Mouse (Mus musculus): ENCODE measurements around the gene Dgcr2. TPM values are rescaled to one million over a fixed set of nuclear protein-coding genes. Genes with fewer than 3 reads are reported as not detected.

Dgcr2 gene
- polyA plus RNA-seq (2016; fragmentation: Nextera tagmentation; extraction: Ambion mirVana): 105 and 108 TPM in 2 replicates

GRCm38 (mm10) chr16:17898462-17898861 is at the start of gene Dgcr2, which contains the start of gene Tssk2:
Gene Dgcr2 (minus strand): TSS chr16:17898562.
Gene Tssk2 (plus strand): TSS chr16:17898637.
- Histone ChIP-seq H3K4me1 (no peaks in the 10 kb centered on the region), H3K4me2 (replicated peaks) (no peak within 1 kb of the TSS), H3K4me3 (no peak within 1 kb of the TSS), H3K27ac (replicated peaks) (no peak within 1 kb of the TSS), H3K27me3 (no peaks in the 10 kb centered on the region), H3K9me3 (no peaks in the 10 kb centered on the region), H3K9ac (replicated peaks) (no peak within 1 kb of the TSS), H3K36me3 (peaks cover 55% of the 10 kb centered on the region)
- 94% methylated on average over 14 of the region's 14 CpGs for WGBS
- no peak for ATAC-seq (ENCODE audit: low FRiP score, low read depth)

- Histone ChIP-seq H3K9ac (replicated peaks) (no peak overlapping the region), H3K36me3 (no peaks in the 10 kb centered on the region), H3K4me1 (peaks cover 15% of the 10 kb centered on the region), H3K4me2 (replicated peaks) (no peak overlapping the region), H3K27me3 (no peaks in the 10 kb centered on the region), H3K9me3 (no peaks in the 10 kb centered on the region), H3K27ac (replicated peaks) (no peak overlapping the region), H3K4me3 (no peak overlapping the region)
- WGBS: 65% methylated on average over 7 of the region's 7 CpGs
- ATAC-seq (ENCODE audit: low FRiP score, low read depth): no peak
Observed at GRCm38 (mm10) chr16:17945081-17945831, 46.9 kb upstream of the Dgcr2 start.

GRCm38 (mm10) chr16:17943466-17943865 is 45.1 kb upstream of the Dgcr2 start:
- WGBS: 69% methylated on average over 8 of the region's 8 CpGs
- H3K36me3 ChIP-seq: no peaks in the 10 kb centered on the region
- no peak for ATAC-seq (ENCODE audit: low FRiP score, low read depth)

DNA sequence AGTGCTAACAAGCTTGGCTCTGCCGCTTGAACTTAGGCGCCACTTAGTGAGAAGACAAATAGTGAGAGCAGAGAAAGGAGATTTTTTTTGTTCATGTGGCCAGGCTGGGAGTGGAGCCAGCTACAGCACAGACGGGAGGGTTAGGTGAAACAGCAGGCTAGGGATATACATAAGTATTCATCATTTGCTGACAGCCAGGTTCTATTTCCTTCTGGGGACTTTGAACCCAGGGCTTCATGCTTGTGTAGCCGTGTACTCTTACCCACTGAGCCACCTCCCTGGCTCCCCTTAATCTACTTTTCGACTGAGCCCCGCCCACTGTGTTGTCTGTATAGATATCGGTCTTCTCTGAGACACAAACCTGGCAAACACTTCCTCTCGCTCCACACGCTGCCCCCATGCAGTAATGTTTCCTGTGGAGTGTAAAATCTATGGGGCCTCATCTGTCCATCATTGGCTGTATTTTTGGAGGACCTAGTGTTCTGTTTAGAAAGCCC is 40.9 kb upstream of the Dgcr2 start:
- Histone ChIP-seq H3K9me3 (no peaks in the 10 kb centered on the region), H3K27me3 (peaks cover 25% of the 10 kb centered on the region), H3K27ac (replicated peaks) (no peak overlapping the region), H3K9ac (replicated peaks) (no peak overlapping the region), H3K4me1 (no peaks in the 10 kb centered on the region), H3K36me3 (no peaks in the 10 kb centered on the region), H3K4me2 (replicated peaks) (no peak overlapping the region), H3K4me3 (no peak overlapping the region)
- no peak for ATAC-seq (ENCODE audit: low FRiP score, low read depth)
- WGBS: 57% methylated on average over 9 of the region's 9 CpGs

More at GRCm38 (mm10) chr16:17943466-17943865, 45.1 kb upstream of the Dgcr2 start:
- H3K27me3 ChIP-seq: 0 out of 2 replicates have a peak, but pooled peaks cover under 1% of the 10 kb centered on the region
- H3K27ac ChIP-seq (replicated peaks): no peak overlapping the region
- no peak overlapping the region for H3K4me2 ChIP-seq (replicated peaks)
- H3K9ac ChIP-seq (replicated peaks): no peak overlapping the region
- no peaks in the 10 kb centered on the region for H3K4me1 ChIP-seq
- no peaks in the 10 kb centered on the region for H3K9me3 ChIP-seq
- no peak overlapping the region for H3K4me3 ChIP-seq

- 10% methylated on average over 7 of the region's 7 CpGs for WGBS
- H3K9me3 ChIP-seq: no peaks in the 10 kb centered on the region
- peaks cover 30% of the 10 kb centered on the region for H3K27me3 ChIP-seq
- peak; percentile 80; the same call in 1 of the 2 replicates for ATAC-seq (ENCODE audit: low FRiP score, low read depth)
- no peak overlapping the region for H3K27ac ChIP-seq (replicated peaks)
- no peaks in the 10 kb centered on the region for H3K36me3 ChIP-seq
- no peak overlapping the region for H3K9ac ChIP-seq (replicated peaks)
- H3K4me2 ChIP-seq (replicated peaks): no peak overlapping the region
- no peak overlapping the region for H3K4me3 ChIP-seq
- H3K4me1 ChIP-seq: no peaks in the 10 kb centered on the region
Observed at GRCm38 (mm10) chr16:17938821-17939220, 40.5 kb upstream of the Dgcr2 start.

DNA sequence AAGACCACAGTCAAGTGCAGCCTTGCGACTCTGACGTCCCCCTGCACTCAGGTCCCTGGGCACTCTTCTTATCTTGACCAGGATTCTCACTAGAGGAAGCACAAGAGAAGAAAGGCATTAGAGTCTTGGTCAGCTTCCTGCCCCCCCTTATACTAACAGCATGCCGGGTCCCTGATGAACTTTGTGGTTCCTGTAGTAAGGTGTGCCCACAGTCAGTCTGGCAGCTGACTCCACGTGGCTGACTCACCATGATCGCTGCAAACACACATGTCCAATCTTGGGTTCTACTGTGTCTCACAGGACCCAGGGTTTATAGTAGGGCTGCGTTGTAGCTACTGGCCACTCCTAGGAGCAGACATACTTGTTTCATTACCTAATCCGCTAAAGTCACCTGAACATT is 39.8 kb upstream of the Dgcr2 start:
- no peak overlapping the region for H3K9ac ChIP-seq (replicated peaks)
- no peaks in the 10 kb centered on the region for H3K9me3 ChIP-seq
- no peak overlapping the region for H3K4me2 ChIP-seq (replicated peaks)
- ATAC-seq (ENCODE audit: low FRiP score, low read depth): no peak
- no peaks in the 10 kb centered on the region for H3K36me3 ChIP-seq
- peaks cover 36% of the 10 kb centered on the region for H3K27me3 ChIP-seq
- WGBS: 85% methylated on average over 7 of the region's 7 CpGs
- no peak overlapping the region for H3K27ac ChIP-seq (replicated peaks)
- no peaks in the 10 kb centered on the region for H3K4me1 ChIP-seq
- no peak overlapping the region for H3K4me3 ChIP-seq

DNA sequence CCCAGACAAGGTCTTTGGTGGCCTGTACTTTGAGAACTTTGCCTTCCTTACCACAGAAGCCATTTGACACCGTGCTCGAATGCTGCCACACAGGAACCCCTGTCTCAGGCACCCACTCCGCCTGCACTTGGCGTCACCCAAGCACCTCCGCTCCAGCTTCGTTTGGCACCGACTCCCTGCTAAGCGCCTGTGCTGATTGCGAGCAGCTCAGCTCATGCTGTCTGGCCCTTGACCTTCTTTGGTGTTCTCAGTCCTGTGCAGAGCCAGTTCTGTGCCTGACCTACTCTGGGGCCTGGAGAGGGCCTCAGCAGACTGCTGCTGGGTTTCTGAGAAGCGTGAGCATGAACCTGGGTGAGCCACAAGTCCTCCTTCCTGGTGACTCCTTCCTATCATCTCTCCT is 38.4 kb upstream of the Dgcr2 start:
- no peaks in the 10 kb centered on the region for H3K36me3 ChIP-seq
- H3K4me3 ChIP-seq: no peak overlapping the region
- no peak overlapping the region for H3K9ac ChIP-seq (replicated peaks)
- 83% methylated on average over 10 of the region's 10 CpGs for WGBS
- no peak overlapping the region for H3K27ac ChIP-seq (replicated peaks)
- H3K4me2 ChIP-seq (replicated peaks): no peak overlapping the region
- H3K9me3 ChIP-seq: no peaks in the 10 kb centered on the region
- no peaks in the 10 kb centered on the region for H3K4me1 ChIP-seq
- peaks cover 43% of the 10 kb centered on the region for H3K27me3 ChIP-seq
- ATAC-seq (ENCODE audit: low FRiP score, low read depth): no peak

DNA sequence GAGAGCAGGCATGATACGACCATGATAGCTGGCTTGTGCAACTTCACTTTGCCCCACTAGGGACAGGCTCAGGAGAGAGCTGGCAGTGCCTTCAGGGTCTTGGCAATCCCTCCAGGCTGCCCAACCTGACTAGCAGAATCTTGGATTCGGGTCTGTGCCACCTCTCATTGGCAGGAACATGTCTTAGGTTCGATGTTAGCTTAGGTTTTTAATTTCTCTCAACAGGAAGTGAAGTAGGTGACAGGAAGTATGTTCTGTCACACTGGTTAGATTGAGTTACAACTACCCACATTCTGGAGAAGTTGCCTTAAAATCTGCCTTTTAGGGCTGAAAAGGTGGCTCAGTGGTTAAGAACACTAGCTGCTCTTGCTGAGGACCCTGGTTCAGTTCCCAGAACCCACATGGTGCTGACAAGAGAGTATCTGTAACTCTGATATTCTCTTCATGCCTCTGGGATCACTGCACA is 36.1 kb upstream of the Dgcr2 start:
- H3K27me3 ChIP-seq: peaks cover 51% of the 10 kb centered on the region
- H3K4me1 ChIP-seq: 0 out of 2 replicates have a peak, but pooled peaks cover under 1% of the 10 kb centered on the region
- H3K4me2 ChIP-seq (replicated peaks): no peak overlapping the region
- no peak for ATAC-seq (ENCODE audit: low FRiP score, low read depth)
- 78% methylated on average over 3 of the region's 3 CpGs for WGBS
- no peak overlapping the region for H3K4me3 ChIP-seq
- no peaks in the 10 kb centered on the region for H3K36me3 ChIP-seq
- H3K27ac ChIP-seq (replicated peaks): no peak overlapping the region
- H3K9me3 ChIP-seq: no peaks in the 10 kb centered on the region
- no peak overlapping the region for H3K9ac ChIP-seq (replicated peaks)

- ATAC-seq (ENCODE audit: low FRiP score, low read depth): no peak
- H3K9ac ChIP-seq (replicated peaks): no peak overlapping the region
- H3K4me3 ChIP-seq: no peak overlapping the region
- no peaks in the 10 kb centered on the region for H3K9me3 ChIP-seq
- H3K27ac ChIP-seq (replicated peaks): no peak overlapping the region
- H3K4me2 ChIP-seq (replicated peaks): no peak overlapping the region
- peaks cover 51% of the 10 kb centered on the region for H3K27me3 ChIP-seq
- H3K36me3 ChIP-seq: no peaks in the 10 kb centered on the region
- peaks cover 7% of the 10 kb centered on the region; the same call in 1 of the 2 replicates for H3K4me1 ChIP-seq
- WGBS: 70% methylated on average over 9 of the region's 9 CpGs
Observed at GRCm38 (mm10) chr16:17933594-17934444, 35.5 kb upstream of the Dgcr2 start.

DNA sequence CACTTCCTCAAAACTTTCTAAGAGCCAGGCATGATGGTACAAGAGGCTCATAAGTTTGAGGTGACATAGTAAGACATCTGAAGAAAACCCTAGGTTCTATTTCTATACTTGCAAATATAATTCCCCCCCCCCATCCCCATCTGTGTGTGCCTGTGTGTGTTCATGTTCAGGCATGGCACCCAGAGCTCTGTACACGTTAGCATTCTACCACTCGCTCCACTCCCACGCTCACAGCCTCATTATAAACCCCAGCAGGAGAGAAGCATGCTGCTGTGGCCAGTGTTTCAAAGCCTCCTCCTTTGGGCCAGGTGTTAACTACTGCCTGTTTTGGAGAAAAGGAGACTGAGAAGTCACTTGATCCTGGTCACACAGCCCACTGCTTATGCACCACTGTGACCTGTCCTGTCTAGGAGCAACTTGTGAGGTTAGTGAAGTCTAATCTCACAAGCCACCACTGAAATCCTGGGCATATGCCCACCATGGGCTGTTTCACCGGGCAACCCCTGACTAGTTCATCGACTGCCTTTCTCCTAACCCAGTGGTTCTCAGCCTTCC is 33.6 kb upstream of the Dgcr2 start:
- WGBS: 80% methylated on average over 5 of the region's 5 CpGs
- Histone ChIP-seq H3K4me3 (no peak overlapping the region), H3K4me2 (replicated peaks) (no peak overlapping the region), H3K9me3 (no peaks in the 10 kb centered on the region), H3K27ac (replicated peaks) (no peak overlapping the region), H3K27me3 (peaks cover 38% of the 10 kb centered on the region), H3K4me1 (peaks cover 21% of the 10 kb centered on the region), H3K9ac (replicated peaks) (no peak overlapping the region), H3K36me3 (no peaks in the 10 kb centered on the region)
- no peak for ATAC-seq (ENCODE audit: low FRiP score, low read depth)

DNA sequence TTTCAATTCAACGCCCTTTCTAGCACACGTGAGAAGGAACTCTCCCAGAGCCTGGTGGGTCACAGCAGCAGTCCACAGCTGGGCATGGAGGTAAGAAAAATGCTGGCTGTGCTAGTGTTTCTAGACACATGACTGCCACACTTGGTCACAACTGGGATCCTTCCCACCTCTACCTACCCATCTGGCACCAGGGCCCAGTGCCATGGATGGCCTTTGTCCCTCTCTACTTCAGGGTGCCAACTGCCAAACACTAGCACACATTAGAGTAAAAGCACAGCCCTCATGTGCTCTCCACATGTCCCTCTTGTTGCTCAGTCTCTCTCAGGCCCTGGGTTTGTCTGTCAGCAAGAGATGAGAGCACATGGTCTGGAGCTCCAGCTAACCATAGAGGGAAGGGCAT is 31.3 kb upstream of the Dgcr2 start:
- Histone ChIP-seq H3K36me3 (peaks cover 18% of the 10 kb centered on the region), H3K27me3 (peaks cover 44% of the 10 kb centered on the region), H3K27ac (replicated peaks) (peak overlapping the region; percentile 88), H3K9me3 (no peaks in the 10 kb centered on the region), H3K4me1 (peaks cover 31% of the 10 kb centered on the region), H3K9ac (replicated peaks) (no peak overlapping the region), H3K4me3 (no peak overlapping the region), H3K4me2 (replicated peaks) (no peak overlapping the region)
- ATAC-seq (ENCODE audit: low FRiP score, low read depth): no peak
- 66% methylated on average over 2 of the region's 2 CpGs for WGBS

Data from midbrain, embryonic 12.5 days (tissue).